15 mouse cellular contexts compared by ENCODE assay signal in genomic region chr13:69441798-69442197, GRCm38 (mm10).
"Had no signal": no experiment of that assay in that cellular context is flagged by ENCODE, and none has a peak within 500 bp of the region (broad histone marks: within the 10 kb centered on the region; RNA-seq: fewer than 3 reads in every experiment).

No protein-coding gene starts in this region.

- H3K9me3 ChIP-seq: limb, embryonic 15.5 days; stomach, embryonic 15.5 days had no signal

- H3K4me3 ChIP-seq: limb, embryonic 15.5 days; liver, embryonic 12.5 days; stomach, embryonic 15.5 days had no signal

- H3K4me2 ChIP-seq: limb, embryonic 15.5 days; liver, embryonic 12.5 days; lung, embryonic 14.5 days; midbrain, embryonic 11.5 days; stomach, embryonic 15.5 days had no signal

- H3K27ac ChIP-seq: limb, embryonic 15.5 days; liver, embryonic 12.5 days; stomach, embryonic 15.5 days had no signal

- H3K27me3 ChIP-seq: limb, embryonic 15.5 days; liver, embryonic 12.5 days; stomach, embryonic 15.5 days had no signal

- H3K36me3 ChIP-seq: limb, embryonic 15.5 days; liver, embryonic 12.5 days; stomach, embryonic 15.5 days had no signal

- DNase-seq: kidney, adult 8-10 months; kidney, postnatal 25 days; layer of hippocampus, adult 9-11 months; layer of hippocampus, postnatal 36 days; lung, embryonic 14.5 days; lung, postnatal 10 days; lung, postnatal 4 days; right cerebral cortex, postnatal 14 days; thymus, adult 2 months; thymus, postnatal 25 days had no signal

- H3K9ac ChIP-seq: limb, embryonic 15.5 days; liver, embryonic 12.5 days; lung, embryonic 14.5 days; stomach, embryonic 15.5 days had no signal

- H3K4me1 ChIP-seq: limb, embryonic 15.5 days; liver, embryonic 12.5 days; stomach, embryonic 15.5 days had no signal

- ATAC-seq: intestine, postnatal 0 days; liver, embryonic 12.5 days had no signal
